Mouse (Mus musculus): ENCODE results near the gene Cubn.

Cubn gene

DNA sequence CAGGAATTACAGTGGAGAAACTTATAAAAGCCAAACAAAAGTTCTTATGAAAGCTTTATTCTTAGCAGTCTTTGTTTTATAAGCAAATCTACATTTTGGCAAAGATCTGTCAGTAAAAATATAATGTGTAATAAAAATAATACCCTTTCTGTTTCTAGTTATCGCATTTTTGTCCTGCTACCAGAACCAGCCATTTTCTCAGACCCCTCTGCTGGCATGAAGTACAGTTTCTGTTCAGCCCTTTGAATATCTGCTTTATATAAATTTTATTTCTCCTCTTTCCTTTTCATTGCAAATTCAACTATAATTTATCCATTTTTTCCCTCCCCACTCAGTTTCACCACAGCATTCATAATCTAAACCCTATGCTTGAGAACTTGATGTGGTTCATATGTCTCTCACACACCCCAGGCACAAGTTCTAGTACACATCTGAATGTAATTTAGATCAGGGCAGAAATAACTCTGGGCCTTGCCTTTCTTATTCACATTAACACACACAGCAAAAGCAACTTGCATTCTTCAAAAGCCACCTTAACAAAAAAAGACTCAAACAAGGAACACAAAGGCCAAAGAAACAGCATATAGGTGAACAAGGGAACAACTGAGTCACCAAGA, 139.4 kb downstream of the Cubn start:
- DNase-seq = no peak

DNA sequence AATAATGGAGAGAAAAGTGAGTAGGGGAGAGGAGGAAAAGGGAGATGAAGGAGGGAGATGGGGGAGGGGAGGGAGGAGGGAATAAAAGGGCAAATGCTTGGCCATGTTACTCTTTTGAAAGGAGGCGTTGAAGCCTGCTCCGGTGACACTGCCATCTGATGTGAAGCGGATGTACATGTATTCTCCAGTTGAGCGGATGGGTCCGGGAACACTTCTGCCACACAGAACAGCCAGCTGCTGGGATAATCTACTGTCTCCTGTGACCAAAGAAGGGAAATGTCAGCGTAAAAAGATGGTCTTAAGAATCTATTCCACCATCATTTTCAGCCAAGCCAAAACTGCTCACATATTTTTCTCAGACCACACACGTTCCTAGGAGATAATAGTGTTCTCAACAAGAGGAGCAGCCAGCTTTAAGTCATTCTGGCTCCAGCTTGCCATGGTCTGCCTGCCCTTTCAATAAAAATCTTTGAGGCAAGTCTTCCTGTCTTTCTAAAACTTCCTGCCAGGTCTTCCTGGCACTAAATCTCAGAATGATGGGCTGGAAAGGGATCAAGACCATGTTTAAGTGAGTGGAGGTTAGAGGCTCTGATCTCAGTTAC, 149.2 kb downstream of the Cubn start:
- no peak for DNase-seq

DNA sequence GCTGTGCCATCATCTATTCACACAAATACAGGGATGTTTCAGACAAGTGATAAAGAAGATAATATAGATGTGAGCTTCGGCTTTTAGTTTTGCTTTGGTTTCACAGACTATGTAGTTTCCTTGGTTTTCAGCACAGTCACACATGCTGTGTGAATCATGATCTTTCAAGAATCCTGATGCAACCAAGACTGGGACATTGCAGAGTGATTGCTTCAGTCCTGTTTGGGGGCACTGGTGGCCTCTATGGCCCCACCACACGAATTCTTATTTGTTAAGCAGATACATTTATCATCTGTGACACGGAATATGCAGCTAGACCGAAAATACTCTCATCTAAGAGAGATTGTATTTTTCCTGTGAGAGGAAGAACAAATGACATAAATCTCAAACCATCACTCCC, 156.2 kb downstream of the Cubn start:
- DNase-seq = no peak

DNA sequence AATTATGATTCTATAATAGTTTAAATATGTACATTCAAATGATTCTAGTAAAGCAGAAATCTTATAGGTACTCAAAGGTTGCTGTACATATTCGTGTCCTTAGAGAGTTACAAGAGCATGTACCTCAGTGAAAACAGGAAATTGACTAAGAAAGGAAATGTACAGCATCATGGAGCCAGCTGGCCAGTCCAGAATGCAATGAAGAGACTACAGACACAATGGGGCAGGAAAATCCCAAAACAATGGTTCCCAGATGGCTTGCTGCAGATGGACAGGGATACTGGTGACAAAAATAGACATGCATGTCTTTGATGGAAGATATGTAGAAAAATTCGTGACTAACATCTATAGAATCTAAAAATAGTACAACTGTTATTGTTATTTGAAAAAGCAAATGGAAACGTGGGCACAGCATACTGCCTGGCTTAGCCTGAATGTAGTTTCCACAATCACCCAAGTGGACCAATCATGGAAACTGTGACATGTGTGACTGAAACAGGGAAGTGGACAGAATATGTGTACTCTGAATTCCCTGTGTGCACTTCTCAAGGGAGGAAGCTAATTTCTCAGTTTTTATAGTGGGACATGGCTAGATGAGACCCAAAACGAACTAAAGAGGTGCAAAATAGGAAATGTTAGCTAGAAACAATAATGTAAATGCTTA, 161.7 kb downstream of the Cubn start:
- no peak for DNase-seq

DNA sequence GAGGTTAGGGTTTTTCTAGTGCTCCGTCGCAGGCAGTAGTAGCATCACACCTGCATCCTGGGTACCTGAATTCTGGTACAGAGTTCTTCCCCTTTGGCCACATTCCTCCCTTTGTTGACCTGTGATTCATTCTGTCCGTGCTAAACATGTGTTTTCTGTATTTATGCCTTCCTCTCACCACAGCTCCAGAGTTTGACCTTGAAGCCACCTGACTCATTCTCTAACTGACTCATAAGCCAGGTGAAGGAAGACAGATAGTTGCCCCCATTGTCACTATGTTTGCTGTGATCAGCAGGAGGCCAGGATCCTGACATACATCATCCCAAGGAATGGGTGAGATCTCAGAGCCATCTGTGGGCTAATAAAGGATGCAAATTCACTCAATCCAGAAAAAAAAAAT, 188.2 kb downstream of the Cubn start:
- DNase-seq = no peak

DNA sequence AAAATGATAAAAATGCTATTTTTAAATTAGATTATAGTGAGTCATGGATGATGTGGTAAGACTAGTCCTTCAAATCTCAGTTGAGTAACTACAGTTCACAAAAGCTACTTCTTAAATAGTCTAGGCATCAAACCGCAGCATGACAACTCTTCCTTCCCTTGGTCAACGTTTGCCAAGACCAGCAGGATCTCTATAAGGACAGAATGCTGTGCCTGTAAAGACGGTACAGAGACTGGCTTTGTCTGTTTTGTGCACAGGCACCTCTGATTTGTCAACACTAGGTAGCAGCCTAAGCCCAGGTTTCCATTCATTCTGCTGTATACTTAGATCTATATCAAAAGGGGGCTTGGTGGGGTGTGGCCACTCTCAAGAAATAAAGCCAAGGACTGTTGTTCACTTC, 192.6 kb downstream of the Cubn start:
- no peak for DNase-seq

DNA sequence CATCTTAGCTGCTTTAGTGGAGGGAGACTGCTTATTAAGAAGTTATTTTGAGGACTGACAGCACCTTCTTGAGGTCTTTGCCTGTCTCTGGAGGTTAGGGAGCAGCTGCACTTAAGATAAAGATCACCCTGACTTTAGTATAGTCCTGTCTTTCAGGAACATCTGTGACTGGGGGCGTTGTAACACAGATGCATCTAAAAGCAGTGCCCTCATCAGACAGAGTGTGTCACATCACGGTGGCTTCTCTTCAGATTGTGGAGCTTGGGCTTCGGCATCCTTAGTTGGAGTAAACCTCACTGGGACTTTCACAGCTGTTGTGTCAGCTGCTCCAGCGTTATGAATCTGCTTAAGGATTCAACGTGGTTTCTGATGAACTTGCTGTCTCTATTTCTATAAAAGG, 193.9 kb downstream of the Cubn start:
- no peak for DNase-seq

DNA sequence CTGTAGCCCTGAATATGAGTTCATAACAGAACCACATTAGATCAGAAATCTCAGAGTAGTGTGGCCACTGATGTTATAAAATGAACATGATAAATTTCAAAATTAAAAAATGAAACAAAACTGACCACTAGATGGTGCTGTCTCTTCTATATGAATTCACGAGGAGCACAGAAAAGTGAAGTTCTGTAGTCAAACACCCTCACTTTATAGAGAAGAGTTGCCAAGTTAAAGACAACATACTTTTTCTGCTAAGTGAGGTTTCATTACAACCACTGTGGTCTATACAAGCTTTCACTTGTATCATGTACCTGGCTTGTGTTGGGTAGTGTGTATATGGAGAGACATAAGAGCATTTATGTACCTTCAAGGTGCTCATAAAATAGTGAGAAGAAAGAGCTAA, 201.0 kb downstream of the Cubn start:
- no peak for DNase-seq

DNA sequence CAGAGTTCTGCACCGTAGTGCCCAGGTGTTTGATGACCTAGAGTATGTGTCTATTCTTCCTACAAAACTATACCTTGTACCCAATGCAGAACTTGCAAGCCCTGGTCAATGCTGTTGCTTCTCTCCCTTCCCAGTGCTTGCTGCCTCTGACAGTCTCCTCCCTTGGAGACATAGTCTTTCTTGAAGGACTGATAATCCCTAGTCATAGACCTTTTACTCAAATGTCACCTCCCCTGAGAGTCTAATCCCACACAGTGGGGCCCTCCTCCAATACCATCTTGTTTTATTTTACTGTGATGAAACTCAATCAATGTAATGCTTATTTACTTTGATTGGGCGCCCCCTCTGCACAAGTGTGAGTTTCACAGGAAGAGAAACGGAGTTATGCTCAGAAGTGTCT, 201.5 kb downstream of the Cubn start:
- DNase-seq = no peak

DNA sequence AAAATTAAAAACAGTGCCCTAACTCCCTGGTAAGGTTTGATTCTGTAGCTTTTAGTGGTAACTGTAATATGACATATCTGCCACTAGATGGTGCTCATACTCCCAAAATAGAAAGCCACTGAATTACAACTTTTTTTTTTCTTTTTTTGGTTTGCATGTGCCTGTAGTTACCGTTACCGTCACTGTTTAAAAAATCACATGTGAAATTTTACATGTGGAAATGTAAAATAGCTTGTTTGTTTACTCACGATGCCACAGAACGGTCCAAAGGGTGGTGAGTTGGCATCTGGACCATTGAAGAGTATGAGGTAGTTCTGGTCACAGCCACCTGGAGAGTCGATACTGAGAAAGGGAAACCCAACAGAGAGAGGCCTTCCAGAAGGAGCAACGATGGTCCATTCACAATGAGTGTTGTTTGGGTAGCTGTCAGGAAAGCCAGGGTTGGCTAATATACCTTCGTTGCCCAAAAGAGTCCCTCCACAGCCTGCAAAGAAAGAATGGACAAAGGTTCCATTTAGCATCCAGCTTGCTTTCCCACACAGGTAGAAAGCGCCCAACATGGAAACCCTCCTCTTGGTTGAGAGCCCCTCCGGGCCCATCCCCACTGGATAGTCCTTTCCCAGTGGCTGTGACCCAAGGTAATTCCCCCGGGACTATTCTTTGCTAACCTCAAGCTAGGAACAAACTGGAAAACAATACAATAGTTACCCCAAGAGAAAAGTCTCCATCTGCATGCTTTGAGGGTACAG, 213.3 kb downstream of the Cubn start:
- no peak for DNase-seq

DNA sequence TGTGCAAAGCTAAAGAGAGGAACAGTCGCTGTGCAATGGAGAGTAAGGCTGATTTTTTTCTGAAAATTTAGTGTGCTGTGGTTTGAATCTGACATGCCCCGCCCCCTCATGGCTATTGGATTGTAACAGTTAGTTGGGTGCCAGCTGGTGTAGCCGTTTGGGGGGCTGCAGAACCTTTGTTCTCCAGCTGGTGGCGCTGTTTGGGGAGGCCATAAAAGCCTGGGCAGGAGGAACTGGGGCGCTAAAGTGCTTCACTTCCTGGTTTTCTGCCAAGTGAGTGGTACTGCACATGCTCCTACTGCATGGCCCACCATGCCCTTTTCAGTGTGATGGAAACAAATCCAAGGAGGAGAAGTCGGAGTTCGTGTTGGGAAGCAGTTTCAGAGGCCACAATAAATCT, 215.7 kb downstream of the Cubn start:
- no peak for DNase-seq

DNA sequence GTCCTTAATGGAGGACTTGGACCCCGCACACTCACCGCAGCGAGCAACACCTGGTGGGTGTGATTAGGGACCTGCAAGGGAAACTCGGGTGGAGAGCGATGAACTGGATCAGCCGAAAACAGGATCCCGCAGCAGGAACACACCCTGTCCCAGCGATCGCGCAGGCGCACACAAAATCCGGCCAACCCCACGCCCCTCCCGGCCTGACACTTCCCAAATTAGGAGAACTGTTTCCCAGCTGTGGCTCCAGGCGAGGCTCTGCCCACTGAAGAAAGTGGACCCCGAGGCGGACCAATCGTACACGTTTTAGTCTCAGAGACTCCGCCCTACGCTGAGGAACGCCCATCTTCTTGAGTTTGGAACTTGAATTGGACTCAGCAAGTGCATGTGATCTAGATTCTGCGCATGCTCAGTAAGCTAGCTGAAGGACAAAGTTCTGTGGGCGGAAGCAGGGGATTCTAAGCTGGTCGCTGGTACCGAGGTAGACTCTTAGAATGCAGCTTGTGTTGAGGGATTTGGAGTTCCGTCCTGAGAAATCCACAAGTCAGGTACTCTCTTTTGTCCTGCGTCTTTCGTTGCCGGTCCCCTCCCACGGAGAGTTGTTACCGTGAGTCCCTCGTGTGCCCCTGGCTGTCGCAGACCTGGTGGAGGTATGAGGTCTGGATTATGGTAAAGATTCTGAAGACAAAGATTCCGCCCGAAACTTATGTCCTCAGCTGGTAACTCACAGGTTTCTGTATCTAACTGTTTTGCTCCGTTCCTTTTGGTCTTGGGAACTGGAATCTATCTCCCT, 220.3 kb downstream of the Cubn start, which contains the start of gene Rsu1:
Rsu1 (minus strand) TSS at position 251 of the 793 bp plus-strand sequence.
- DNase-seq = peak; percentile 88 to 96

DNA sequence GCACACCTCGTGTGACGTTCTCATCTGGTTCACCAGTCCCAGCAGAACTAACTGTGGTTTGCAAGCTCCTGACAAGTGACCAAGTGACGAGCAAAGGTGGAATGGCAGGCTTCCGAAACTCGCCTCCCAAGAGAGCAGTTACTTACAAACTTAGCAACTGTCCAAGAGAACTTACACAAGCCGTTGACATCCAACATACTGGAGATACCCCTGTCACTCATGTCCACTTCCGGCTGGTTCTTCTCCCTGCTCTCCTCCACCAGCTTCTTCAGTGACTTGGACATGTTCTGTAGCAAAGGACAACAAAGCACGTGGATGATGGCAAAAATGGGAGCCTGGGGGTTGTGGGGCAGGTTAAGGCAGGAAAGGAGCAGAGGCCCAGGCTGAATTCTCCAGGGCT, 220.9 kb downstream of the Cubn start:
- DNase-seq = no peak

DNA sequence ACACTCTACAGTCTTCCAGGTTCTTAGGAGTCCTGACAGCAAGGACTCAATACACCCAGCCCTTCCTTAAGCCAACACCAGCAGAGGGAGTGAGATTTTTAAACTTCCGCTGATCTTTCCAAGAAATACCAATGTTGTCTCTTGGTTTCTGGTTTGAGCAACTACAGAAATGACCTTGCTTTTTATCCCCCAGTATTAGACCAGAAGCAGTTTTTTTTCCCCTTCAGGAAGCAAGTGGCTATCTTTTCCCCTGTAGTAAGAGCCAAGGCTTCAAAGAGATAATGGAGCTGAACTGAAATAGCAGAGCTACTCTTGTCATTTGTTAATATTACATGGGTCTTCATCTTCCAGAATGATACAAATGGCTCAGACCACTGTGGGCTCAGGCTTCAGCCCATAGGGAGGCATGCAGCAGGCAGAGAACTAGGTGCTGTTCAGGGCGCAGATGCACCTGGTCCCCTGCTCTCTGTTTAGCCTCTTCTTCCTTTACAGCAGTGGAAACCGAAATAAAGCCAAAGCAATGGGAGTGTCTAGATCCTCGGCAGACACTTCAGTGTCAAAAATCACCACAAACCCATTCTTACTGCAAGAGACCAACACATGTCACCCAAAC, 222.8 kb downstream of the Cubn start:
- DNase-seq = no peak

DNA sequence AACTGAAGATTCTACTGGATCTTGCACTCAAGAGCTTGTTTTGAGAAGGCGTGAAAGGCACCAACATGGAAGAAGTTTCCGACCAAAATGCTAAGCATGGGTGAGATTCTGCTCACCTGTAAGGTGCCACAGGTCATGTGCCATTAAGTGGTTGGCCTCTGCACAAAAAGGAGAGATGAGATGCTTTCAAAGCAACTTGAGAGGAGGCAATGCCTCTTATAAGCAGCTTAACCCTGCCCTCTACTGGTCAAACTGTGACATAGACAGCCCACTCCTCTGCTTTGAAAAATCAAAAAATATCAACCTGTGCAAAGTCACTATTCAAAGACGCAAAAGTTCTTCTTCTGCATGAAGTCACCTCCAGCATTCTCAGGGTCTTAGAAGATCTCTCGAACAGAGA, 226.7 kb downstream of the Cubn start:
- peak in 1 of 2 experiments; percentile 11 for DNase-seq

DNA sequence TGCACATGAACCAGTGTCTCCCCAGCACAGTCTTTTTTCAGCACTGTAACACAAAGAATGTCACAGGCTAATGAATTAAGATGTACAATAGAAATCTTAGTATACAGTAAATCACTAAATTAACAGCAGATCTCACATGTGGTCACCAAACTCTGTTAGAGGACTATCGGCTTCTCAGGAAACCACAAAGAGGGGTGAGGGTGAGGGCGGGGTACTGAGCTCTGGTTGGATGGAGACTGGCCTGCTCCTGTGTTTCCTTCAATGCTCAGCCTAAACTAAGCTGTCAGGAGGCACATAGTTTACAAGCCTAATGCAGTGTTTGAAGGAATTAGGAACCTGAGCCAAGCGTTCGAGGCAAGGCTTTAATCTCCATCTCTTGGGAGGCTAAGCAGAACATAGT, 228.5 kb downstream of the Cubn start:
- no peak for DNase-seq

DNA sequence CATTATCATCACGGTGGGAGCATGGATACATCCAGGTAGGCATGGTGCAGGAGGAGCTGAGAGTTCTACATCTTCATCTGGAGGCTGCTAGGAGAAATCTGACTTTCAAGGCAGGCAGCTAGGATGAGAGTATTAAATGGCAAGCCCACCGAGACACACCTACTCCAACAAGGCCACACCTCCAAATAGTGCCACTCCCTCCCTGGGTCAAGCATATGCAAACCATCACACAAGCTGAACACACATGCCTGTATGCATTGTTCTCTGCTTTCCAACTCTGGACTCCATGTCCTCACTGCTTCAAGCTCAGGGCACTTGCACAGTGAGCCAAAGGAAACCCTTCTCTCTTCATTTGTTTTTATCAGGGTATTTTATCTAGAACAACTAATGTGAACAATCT, 233.0 kb downstream of the Cubn start:
- DNase-seq = no peak

DNA sequence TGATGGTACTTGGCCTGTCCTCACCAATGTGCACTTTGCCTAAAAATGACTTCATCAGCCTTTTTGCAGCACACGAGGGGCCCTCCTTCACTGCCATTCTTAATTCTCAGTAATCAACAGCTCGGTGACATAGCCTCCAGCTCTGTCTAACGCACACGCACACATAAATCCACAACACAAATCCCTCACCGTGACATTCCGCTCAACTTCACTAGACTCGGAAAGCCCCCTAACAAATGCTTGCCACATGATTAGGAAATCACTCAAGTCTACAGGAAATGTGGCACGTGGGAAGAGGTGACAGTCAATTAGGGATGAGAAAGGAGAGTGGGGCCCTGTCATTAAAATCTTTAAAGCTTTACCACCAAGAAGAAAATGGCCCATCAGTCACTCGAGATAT, 250.9 kb downstream of the Cubn start:
- no peak for DNase-seq

DNA sequence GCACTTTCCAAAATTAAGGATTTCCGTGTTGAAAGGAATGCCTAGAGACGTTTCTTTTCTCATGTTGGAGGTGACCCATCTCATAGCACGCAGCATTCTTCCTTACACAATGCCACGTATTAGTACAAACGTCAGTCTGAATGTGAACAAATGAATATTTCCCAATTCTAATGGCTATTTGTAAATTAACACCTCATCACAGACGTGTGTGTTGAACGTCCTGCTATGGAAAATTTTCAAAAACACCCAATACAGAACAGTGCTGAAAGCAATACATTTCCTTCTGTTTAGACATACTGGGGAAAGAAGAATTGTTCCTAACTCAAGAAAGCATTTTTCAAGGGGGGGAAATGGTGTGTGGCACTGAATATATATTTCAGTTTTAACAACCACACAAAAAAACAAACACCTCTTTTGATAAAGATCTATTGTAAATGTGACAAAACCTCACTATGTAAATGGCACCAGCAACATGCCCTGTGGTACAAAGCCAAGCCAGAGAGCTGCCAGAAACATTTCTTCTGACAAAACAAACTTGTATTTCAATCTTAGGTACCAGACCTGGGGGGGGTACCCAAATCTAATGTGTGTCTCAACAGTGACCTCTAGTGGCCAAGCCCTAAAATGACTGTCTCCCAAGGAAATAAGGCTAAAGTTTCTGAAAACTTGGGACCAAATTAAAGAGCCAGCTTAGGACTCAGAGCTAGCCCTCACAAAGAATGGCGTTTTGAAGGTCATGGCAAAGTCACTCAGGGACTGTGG, 254.3 kb downstream of the Cubn start:
- DNase-seq = peak; percentile 40 to 42

DNA sequence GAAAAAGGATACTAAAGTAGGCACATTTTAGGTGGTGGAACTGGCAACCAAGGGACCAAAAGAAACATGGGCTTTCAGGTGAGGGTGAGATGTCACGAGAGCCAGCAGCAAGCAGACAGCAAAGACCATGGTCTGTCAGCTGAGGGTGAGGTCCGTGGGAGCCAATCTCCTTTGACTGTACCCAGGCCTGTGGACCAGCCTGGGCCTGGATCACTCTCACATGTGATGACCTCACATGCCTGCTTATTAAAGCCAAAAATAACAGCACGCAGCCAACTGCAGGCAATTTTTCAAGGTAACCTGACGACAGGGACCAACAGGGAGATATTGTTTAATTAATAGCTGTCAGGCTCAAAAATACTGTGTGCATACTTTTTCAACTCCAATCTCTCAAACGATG, 255.9 kb downstream of the Cubn start:
- DNase-seq = no peak

DNA sequence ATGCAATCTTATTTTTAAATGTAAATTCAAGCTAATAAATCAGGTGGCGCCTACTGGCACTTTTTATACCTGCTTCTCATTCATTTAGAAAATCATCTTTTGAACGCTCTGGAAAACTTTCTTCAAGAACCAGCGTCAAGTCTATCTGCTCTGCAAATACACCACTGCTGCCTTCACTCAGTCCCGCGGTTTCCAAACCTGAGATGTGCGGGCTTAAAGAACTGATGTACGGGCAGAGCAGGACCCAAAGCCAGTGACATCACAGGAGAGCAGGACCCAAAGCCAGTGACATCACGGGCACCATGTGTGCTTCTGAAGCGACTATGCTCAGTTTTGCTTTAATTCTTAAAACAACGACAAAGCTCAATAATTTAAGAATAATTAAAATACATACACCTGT, 256.8 kb downstream of the Cubn start:
- no peak for DNase-seq

DNA sequence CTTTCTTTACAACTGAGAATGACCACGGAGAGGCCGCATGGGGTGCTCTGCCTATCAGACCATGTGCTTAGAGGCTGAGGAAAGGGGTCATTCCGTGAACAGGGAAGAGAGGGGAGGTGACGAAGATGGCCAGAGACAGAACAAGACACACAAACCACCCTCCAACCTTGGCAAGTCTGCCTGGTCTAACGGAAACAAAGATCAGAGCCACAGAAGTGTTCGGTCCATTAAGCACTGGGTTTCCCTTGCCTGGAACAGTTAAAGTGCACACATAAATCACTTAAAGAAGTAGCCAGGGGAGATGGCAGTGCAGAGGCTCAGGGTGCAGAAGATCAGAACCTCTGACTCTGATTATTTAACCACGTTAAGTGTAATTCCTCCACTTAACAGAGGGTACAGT, 257.7 kb downstream of the Cubn start:
- DNase-seq = no peak
